Mouse (Mus musculus): ENCODE results near the gene Kcnh6.
"Not testable (repeated sequence)": the region's sequence is repeated elsewhere in the genome, so short reads cannot be mapped to it uniquely, and the experiment has no call there.

Gene Kcnh6

DNA sequence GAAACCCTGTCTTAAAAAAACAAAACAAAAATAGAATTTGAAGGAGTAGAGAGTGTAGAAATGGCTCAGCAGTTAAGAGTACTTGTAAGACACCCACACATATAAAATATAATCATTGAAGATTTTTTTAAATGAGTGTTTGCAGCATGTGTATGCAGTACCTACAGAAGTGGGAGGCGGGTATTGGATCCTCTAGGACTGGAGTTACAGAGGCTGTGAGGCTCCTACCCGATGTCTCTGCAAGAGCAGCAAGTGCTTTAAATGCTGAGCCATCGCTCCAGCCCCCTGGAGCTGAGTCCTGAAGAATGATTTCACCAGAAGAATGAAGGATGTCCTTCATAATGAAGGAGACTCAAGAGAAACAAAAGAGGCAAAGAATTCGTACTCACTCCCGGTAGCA lies 55.8 kb downstream of the Kcnh6 start:
- in situ Hi-C loops (cut with MboI) = no loop called here

DNA sequence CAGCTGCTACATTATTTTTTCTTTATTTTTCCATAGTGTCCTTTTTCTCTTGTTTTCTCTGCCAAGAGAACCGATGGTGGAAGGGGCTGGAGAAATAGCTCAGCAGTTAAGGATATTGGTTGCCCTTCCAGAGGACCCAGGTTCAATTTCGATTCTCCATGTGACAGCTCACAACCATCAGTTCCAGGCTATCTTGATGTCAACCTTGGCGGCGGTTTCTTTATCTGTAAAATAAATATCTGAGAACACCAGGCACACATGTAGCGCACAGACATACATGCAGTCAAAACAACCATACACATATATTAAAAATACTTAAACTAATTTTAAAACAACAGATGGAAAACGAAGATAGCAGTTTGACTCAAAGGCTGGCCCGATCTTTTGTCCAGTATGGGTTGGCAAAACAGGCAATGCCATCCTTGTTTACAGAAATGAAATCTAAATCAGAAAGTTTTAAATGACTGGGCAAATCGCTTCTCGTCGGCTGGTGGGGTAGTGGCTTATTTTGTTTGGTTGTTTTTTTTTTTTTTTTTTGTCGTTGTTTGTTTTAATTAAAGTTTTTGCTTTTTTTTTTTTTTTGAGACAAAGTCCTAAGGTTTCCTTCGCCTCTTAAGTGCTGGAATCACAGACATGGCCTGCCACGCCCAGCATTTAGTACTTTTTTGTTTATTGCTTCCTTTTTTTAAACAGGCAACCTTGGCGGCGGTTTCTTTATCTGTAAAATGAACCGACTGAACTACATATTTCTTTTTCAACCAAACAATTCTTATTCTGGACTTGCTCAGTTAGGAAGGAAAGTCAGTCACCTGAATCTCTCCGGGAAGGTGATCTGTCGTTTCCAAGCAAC lies 57.4 kb downstream of the Kcnh6 start:
- in situ Hi-C loops (cut with MboI) = no loop called here

DNA sequence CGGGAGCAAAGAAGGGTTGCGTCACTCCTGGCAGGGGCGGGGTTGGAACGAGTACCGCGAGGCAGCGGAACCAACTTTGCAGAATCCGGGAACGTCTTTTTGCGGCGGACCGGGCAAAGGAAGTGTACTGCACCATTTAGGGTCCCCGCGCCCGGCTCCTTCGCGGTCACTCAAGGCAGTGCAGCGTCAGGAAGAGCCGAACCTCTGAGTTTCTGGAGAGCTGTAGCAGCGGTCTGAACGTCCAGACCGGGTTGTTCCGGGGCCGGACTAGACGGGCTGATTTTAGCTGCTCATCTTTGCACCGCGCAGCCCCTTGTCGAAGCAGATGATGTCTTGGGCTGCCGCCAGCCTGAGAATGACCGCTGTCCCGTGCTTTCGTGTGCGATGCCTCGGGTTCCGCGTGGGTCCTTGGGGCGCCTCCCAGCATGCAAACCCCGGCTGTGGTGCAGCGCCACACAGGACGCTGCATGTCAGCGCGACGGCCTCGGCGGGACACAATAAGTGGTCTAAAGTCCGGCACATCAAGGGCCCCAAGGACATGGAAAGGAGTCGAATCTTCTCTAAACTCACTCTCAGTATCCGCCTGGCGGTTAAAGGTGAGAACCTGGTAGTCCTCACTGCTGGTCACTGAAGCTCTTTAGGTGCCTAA lies 58.1 kb downstream of the Kcnh6 start, which contains the start of gene Taco1:
Gene Taco1, plus strand, starts transcription at position 139 of the 649 bp plus-strand sequence.
- in situ Hi-C loops (cut with MboI) = no loop called here

DNA sequence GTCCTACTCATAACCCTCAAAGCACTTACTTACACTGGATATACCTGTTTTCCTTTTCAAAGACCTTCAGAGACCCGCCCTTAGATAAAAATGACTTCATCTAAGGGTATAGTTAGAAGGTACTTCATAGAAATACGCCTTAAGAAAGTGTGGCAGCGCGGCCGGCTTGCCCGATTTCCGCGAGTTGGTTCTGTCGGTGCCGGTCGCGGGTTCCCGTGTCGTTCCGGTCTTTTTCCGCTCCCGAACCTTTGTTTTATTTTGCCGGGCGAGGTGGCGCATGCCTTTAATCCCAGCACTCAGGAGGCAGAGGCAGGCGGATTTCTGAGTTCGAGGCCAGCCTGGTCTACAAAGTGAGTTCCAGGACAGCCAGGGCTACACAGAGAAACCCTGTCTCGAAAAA lies 58.7 kb downstream of the Kcnh6 start:
- in situ Hi-C loops (cut with MboI) = not testable (repeated sequence)

DNA sequence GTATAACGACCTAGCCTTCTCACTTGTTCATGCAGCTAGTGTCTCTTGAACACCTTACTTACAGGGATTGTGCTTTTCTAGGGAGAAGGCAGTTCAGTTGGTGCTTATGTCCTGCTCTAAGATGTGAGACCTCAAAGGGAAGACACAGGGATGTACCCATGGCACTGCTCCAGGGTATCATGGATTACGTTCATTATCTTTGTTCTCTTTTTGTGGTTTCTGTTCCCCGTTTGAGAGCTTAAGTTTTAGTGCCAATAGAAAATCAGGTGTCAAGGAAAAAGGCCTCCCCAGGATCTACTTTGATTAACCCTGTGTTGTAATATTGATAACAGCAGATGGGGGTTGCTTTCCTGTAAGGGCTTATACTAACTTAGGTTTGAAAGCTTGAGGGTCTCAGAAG lies 65.8 kb downstream of the Kcnh6 start:
- in situ Hi-C loops (cut with MboI) = no loop called here

DNA sequence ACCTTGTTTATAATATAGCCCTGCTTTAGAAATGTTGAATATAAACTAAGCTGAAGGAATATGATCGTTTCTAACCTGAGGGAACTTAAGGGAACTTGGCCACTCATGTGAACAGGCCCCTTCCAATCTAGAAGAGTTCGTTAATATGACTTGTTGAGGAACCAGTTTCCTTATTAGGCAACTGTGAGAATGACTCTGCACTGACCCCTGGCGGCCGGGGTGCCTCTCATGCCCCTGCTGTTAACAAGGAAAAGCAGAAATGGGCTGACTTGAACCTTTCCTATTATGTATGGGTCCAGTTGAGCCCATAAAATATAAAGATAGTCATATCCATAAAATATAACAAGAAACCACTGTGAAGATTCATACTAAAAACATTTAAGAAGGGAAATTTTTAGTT lies 68.4 kb downstream of the Kcnh6 start:
- in situ Hi-C loops (cut with MboI) = no loop called here

Measured in mature B cell (primary cell).